Mouse (Mus musculus) retina, adult 2 months (tissue): ENCODE data around the gene Arhgap15.

Experiments used
- DNase-seq: peaks from one replicate; pipeline ENCODE4 v3.0.0-alpha.2; 2012; ENCODE audit warnings: low read depth, low spot score

The Arhgap15 gene

GRCm38 (mm10) chr2:44300466-44300865, 551.8 kb downstream of the Arhgap15 start:
- DNase-seq = no peak

- DNase-seq = no peak
Observed at GRCm38 (mm10) chr2:44304261-44304970, 555.8 kb downstream of the Arhgap15 start.

- DNase-seq = no peak
Observed at GRCm38 (mm10) chr2:44304971-44305808, 556.6 kb downstream of the Arhgap15 start.

- no peak for DNase-seq
Observed at GRCm38 (mm10) chr2:44306137-44306536, 557.5 kb downstream of the Arhgap15 start.

GRCm38 (mm10) chr2:44309124-44309523, 560.5 kb downstream of the Arhgap15 start:
- DNase-seq = no peak

GRCm38 (mm10) chr2:44309556-44309955, 560.9 kb downstream of the Arhgap15 start:
- no peak for DNase-seq

GRCm38 (mm10) chr2:44310095-44310748, 561.6 kb downstream of the Arhgap15 start:
- DNase-seq = no peak

- DNase-seq = no peak
Observed at GRCm38 (mm10) chr2:44311216-44311615, 562.6 kb downstream of the Arhgap15 start.

GRCm38 (mm10) chr2:44313573-44313972, 564.9 kb downstream of the Arhgap15 start:
- DNase-seq = no peak

- DNase-seq = no peak
Observed at GRCm38 (mm10) chr2:44318436-44318835, 569.8 kb downstream of the Arhgap15 start.

- DNase-seq = no peak
Observed at GRCm38 (mm10) chr2:44319479-44319878, 570.9 kb downstream of the Arhgap15 start.

- no peak for DNase-seq
Observed at GRCm38 (mm10) chr2:44323813-44324212, 575.2 kb downstream of the Arhgap15 start.

GRCm38 (mm10) chr2:44333295-44333694, 584.7 kb downstream of the Arhgap15 start:
- DNase-seq = no peak

GRCm38 (mm10) chr2:44334006-44334405, 585.4 kb downstream of the Arhgap15 start:
- no peak for DNase-seq

- no peak for DNase-seq
Observed at GRCm38 (mm10) chr2:44334517-44334916, 585.9 kb downstream of the Arhgap15 start.

GRCm38 (mm10) chr2:44336720-44337354, 588.2 kb downstream of the Arhgap15 start:
- no peak for DNase-seq

GRCm38 (mm10) chr2:44338467-44338866, 589.8 kb downstream of the Arhgap15 start:
- no peak for DNase-seq

- DNase-seq = no peak
Observed at GRCm38 (mm10) chr2:44341091-44341571, 592.5 kb downstream of the Arhgap15 start.

- no peak for DNase-seq
Observed at GRCm38 (mm10) chr2:44344861-44345260, 596.2 kb downstream of the Arhgap15 start.

GRCm38 (mm10) chr2:44345325-44345945, 596.8 kb downstream of the Arhgap15 start:
- DNase-seq = no peak

GRCm38 (mm10) chr2:44346184-44346583, 597.6 kb downstream of the Arhgap15 start:
- DNase-seq = no peak
